Mouse (Mus musculus) ES-Bruce4 (cell line): ENCODE data around the gene Mchr1. TPM values are rescaled to one million over a fixed set of nuclear protein-coding genes. Genes with fewer than 3 reads are reported as not detected.
"Not testable (repeated sequence)": the region's sequence is repeated elsewhere in the genome, so short reads cannot be mapped to it uniquely, and the experiment has no call there.

Source experiments
- H3K27ac ChIP-seq: 2 replicates; pipeline ENCODE4 v1.5.1; 2012; ENCODE audit warnings: low read length, inconsistent platforms; ENCODE audit not compliant: insufficient read depth
- H3K27me3 ChIP-seq: 2 replicates; pipeline ENCODE4 v1.6.1; 2012; ENCODE audit warnings: mild to moderate bottlenecking, low read length, inconsistent platforms; ENCODE audit not compliant: control insufficient read depth, poor library complexity, insufficient read depth, severe bottlenecking
- H3K36me3 ChIP-seq: 2 replicates; pipeline ENCODE4 v1.6.1; 2012; ENCODE audit warnings: inconsistent platforms, mild to moderate bottlenecking, low read length, moderate library complexity; ENCODE audit not compliant: control insufficient read depth, poor library complexity, insufficient read depth, severe bottlenecking
- H3K4me1 ChIP-seq: one replicate; pipeline ENCODE4 v1.8.1; 2011; ENCODE audit warnings: low read length; ENCODE audit not compliant: control insufficient read depth, insufficient read depth
- H3K4me3 ChIP-seq: 2 replicates; pipeline ENCODE4 v1.5.1; 2011; ENCODE audit warnings: low read depth, mild to moderate bottlenecking, low read length
- H3K9ac ChIP-seq: 2 replicates; pipeline ENCODE4 v1.6.1; 2012; ENCODE audit warnings: low read depth, mild to moderate bottlenecking, inconsistent platforms; ENCODE audit not compliant: poor library complexity, severe bottlenecking
- H3K9me3 ChIP-seq: replicated peaks from 2 replicates; pipeline ENCODE4 v1.6.1; 2012; ENCODE audit warnings: mild to moderate bottlenecking, low read length, inconsistent platforms; ENCODE audit not compliant: control insufficient read depth, poor library complexity, insufficient read depth, severe bottlenecking
- CTCF ChIP-seq: IDR thresholded peaks from one replicate; pipeline ENCODE4 v1.8.1; 2011; ENCODE audit warnings: low read depth, low read length
- EP300 ChIP-seq: IDR thresholded peaks from 2 replicates; pipeline ENCODE4 v1.6.1; 2011; ENCODE audit warnings: low read depth, low read length; ENCODE audit not compliant: insufficient read depth
- POLR2A ChIP-seq: IDR thresholded peaks from one replicate; pipeline ENCODE4 v1.8.1; 2011; ENCODE audit warnings: low read length; ENCODE audit not compliant: insufficient read depth
- polyA plus RNA-seq: library from polyadenylated mRNA; stranded (reverse); fragments of >200 nt; gene quantifications from 2 replicates; pipeline ENCODE4 v1.2.4, GENCODE M21; 2011; ENCODE audit warnings: low read depth; ENCODE audit not compliant: missing spikeins, insufficient read depth, insufficient read length

Mchr1 gene
- polyA plus RNA-seq, 1 experiment = not detected

GRCm38 (mm10) chr15:81220051-81220450 lies 15.2 kb upstream of the Mchr1 start:
- peak; percentile 61; the same call in 1 of the 2 replicates for TF ChIP-seq EP300
- H3K4me1 ChIP-seq, H3K27me3 ChIP-seq, H3K4me3 ChIP-seq, H3K36me3 ChIP-seq, H3K9me3 ChIP-seq, H3K9ac ChIP-seq, H3K27ac ChIP-seq: not testable (repeated sequence)

- TF ChIP-seq POLR2A = no peak
- no peak for TF ChIP-seq EP300
- no peak for TF ChIP-seq CTCF
- H3K4me1 ChIP-seq = no peaks in the 10 kb centered on the region
Measured at GRCm38 (mm10) chr15:81221446-81221845, 13.9 kb upstream of the Mchr1 start.

GRCm38 (mm10) chr15:81225016-81225415 lies 10.3 kb upstream of the Mchr1 start:
- Histone ChIP-seq H3K27ac (no peak overlapping the region), H3K27me3 (no peaks in the 10 kb centered on the region), H3K36me3 (no peaks in the 10 kb centered on the region), H3K9me3 (no peaks in the 10 kb centered on the region), H3K4me3 (no peak overlapping the region), H3K9ac (no peak overlapping the region), H3K4me1 (no peaks in the 10 kb centered on the region)
- TF ChIP-seq CTCF (no peak), POLR2A (no peak), EP300 (no peak)

More at GRCm38 (mm10) chr15:81221446-81221845, 13.9 kb upstream of the Mchr1 start:
- Histone ChIP-seq H3K9me3 (no peaks in the 10 kb centered on the region), H3K9ac (no peak overlapping the region), H3K4me3 (no peak overlapping the region), H3K27me3 (no peaks in the 10 kb centered on the region), H3K27ac (no peak overlapping the region), H3K36me3 (no peaks in the 10 kb centered on the region)

GRCm38 (mm10) chr15:81225732-81226131 lies 9.6 kb upstream of the Mchr1 start:
- Histone ChIP-seq H3K27ac (no peak overlapping the region), H3K9ac (no peak overlapping the region), H3K36me3 (no peaks in the 10 kb centered on the region), H3K9me3 (no peaks in the 10 kb centered on the region), H3K27me3 (no peaks in the 10 kb centered on the region), H3K4me3 (no peak overlapping the region), H3K4me1 (no peaks in the 10 kb centered on the region)
- TF ChIP-seq POLR2A = no peak

GRCm38 (mm10) chr15:81226796-81227195 lies 8.5 kb upstream of the Mchr1 start:
- TF ChIP-seq EP300 = no peak
- TF ChIP-seq POLR2A = no peak
- no peak for TF ChIP-seq CTCF
- Histone ChIP-seq H3K9me3 (no peaks in the 10 kb centered on the region), H3K36me3 (no peaks in the 10 kb centered on the region), H3K27me3 (no peaks in the 10 kb centered on the region), H3K27ac (no peak overlapping the region), H3K4me1 (no peaks in the 10 kb centered on the region), H3K9ac (no peak overlapping the region), H3K4me3 (no peak overlapping the region)

GRCm38 (mm10) chr15:81227275-81227674 lies 8.0 kb upstream of the Mchr1 start:
- Histone ChIP-seq H3K36me3 (no peaks in the 10 kb centered on the region), H3K27me3 (no peaks in the 10 kb centered on the region), H3K4me3 (no peak overlapping the region), H3K27ac (no peak overlapping the region), H3K4me1 (no peaks in the 10 kb centered on the region), H3K9me3 (no peaks in the 10 kb centered on the region), H3K9ac (no peak overlapping the region)
- TF ChIP-seq POLR2A (no peak), EP300 (no peak), CTCF (no peak)
